Mouse (Mus musculus) lung, postnatal 0 days (tissue): ENCODE data around the gene Ugdh.

Source experiments
- CTCF ChIP-seq: IDR thresholded peaks from 2 replicates; pipeline ENCODE4 v1.5.1; 2016; ENCODE audit warnings: antibody characterized with exemption, mild to moderate bottlenecking
- EP300 ChIP-seq: IDR thresholded peaks from 2 replicates; pipeline ENCODE4 v1.6.1; 2016; ENCODE audit warnings: antibody characterized with exemption, mild to moderate bottlenecking, control low read depth

DNA sequence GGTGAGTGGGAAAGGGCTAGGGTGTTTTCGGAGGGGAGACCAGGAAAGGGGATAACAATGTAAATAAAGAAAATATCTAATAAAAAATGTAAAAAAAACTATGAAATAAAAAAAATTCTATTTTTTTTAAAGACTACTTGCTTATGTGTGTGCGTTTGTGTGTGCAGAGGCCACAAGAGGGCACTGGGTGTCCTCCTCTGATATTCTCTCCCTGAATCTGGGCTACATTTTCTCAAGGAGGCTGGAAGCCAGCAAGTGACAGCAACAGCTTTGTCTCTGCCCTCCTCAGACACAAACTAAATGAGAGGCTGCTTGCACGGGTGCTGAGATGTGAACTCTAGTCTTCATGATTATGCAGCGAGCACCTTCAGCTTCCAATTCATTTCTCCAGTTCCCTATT is 42.5 kb upstream of the Ugdh start:
- peak; percentile 56 for TF ChIP-seq CTCF
- no peak for TF ChIP-seq EP300
